Mouse (Mus musculus): Measurements from ENCODE around the gene Zfp583. TPM values are rescaled to one million over a fixed set of nuclear protein-coding genes. Genes with fewer than 3 reads are reported as not detected.
"Not testable (repeated sequence)": the region's sequence is repeated elsewhere in the genome, so short reads cannot be mapped to it uniquely, and the experiment has no call there.

Zfp583 gene
- 4.4 and 5.0 TPM in 2 replicates for total RNA-seq (2017)

DNA sequence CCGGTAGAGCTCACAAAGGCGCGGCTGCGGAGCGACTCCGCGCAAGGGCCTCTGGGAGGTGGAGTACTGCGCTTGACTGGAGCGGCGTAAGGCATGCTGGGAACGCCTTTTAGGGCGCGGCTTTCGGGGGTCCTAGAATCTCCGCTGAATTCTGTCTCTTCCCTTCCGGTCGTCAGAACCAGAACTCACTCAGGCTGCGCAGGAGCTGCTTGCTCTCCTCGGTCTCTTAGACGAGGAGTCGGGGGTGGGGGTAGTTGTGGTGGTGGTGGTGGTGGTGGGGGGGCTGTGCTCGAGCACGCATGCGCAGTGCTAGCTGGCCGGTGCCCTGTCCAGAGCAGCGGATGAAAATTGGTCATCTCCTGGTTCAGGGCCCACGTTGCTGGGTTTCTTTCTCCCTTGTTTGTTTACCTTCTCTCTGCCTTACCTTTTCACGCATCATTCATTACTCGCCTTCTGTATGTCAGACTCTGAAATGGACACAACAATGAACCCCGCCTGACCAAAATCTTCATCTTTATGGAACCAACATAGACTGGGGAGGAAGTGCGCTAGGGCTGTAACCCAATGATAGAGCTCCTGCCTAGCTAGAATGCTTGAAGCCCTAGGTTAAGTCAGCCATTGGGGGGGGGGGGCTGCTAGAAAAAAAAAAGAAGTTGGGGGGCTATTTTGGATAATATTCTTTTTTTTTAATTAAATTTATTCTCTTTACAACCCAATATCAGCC, at the start of gene Zfp583:
Gene Zfp583, minus strand, starts transcription at position 53 of the 724 bp plus-strand sequence.
- peak; percentile 91 to 94 for ATAC-seq (replicated peaks in 1 of 2; ENCODE audit: insufficient read depth in 1 of 2, low FRiP score in 2 of 2, low TSS enrichment in 1 of 2, low read depth in 1 of 2, poor library complexity in 2 of 2, severe bottlenecking in 2 of 2)

DNA sequence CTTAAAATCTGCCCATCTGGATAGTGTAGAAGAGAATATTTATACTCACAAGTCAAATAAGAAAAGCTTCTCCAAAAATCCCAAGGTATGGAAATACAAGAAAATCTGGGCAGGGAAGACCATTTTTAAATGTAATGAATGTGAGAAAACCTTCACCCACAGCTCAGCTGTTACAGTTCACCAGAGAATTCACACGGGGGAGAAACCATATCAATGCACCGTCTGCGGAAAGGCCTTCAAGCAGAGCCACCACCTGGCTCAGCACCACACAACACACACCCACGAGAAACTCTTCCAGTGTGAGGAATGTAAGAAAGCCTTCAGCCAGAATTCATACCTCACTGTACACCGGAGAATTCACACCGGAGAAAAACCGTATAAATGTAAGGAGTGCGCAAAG, 47.4 kb upstream of the Zfp583 start:
- ATAC-seq (replicated peaks in 1 of 2; ENCODE audit: insufficient read depth in 1 of 2, low FRiP score in 2 of 2, low TSS enrichment in 1 of 2, low read depth in 1 of 2, poor library complexity in 2 of 2, severe bottlenecking in 2 of 2) = no peak

- no peak for ATAC-seq (replicated peaks in 1 of 2; ENCODE audit: insufficient read depth in 1 of 2, low FRiP score in 2 of 2, low TSS enrichment in 1 of 2, low read depth in 1 of 2, poor library complexity in 2 of 2, severe bottlenecking in 2 of 2)
Measured at GRCm38 (mm10) chr7:6372993-6373392, 41.9 kb upstream of the Zfp583 start.

GRCm38 (mm10) chr7:6369460-6369859, 38.4 kb upstream of the Zfp583 start:
- ATAC-seq (replicated peaks in 1 of 2; ENCODE audit: insufficient read depth in 1 of 2, low FRiP score in 2 of 2, low TSS enrichment in 1 of 2, low read depth in 1 of 2, poor library complexity in 2 of 2, severe bottlenecking in 2 of 2) = no peak

- not testable (repeated sequence) for ATAC-seq (replicated peaks in 1 of 2; ENCODE audit: insufficient read depth in 1 of 2, low FRiP score in 2 of 2, low TSS enrichment in 1 of 2, low read depth in 1 of 2, poor library complexity in 2 of 2, severe bottlenecking in 2 of 2)
Measured at GRCm38 (mm10) chr7:6368146-6368545, 37.1 kb upstream of the Zfp583 start.

GRCm38 (mm10) chr7:6367185-6367584, 36.1 kb upstream of the Zfp583 start:
- no peak for ATAC-seq (replicated peaks in 1 of 2; ENCODE audit: insufficient read depth in 1 of 2, low FRiP score in 2 of 2, low TSS enrichment in 1 of 2, low read depth in 1 of 2, poor library complexity in 2 of 2, severe bottlenecking in 2 of 2)

GRCm38 (mm10) chr7:6364761-6365160, 33.7 kb upstream of the Zfp583 start:
- ATAC-seq (replicated peaks in 1 of 2; ENCODE audit: insufficient read depth in 1 of 2, low FRiP score in 2 of 2, low TSS enrichment in 1 of 2, low read depth in 1 of 2, poor library complexity in 2 of 2, severe bottlenecking in 2 of 2) = no peak

DNA sequence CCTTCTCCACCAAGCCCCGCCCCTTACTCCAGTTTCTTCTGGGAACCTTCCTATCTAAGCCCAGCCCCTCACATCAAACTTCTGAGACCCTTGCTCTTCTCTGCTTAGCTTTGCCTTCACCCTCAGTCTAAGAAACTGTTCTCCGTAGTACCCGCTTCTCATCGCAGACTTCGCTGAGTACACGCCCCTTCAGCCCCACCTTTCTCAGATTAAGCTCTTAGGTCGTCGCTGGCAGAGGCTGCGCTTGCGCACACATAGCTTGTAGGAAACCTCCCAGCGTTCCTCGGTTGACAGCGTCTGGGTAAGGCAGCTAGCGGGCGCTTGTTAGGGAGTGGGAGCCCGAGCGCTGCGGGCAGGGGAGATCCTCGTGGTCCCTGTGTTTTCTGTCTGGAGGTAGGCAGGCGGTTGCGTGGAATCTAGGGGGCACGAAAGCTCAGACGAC, 32.0 kb upstream of the Zfp583 start, which contains the start of gene Zfp78:
Gene Zfp78, plus strand, starts transcription at position 234 of the 442 bp plus-strand sequence.
- ATAC-seq (replicated peaks in 1 of 2; ENCODE audit: insufficient read depth in 1 of 2, low FRiP score in 2 of 2, low TSS enrichment in 1 of 2, low read depth in 1 of 2, poor library complexity in 2 of 2, severe bottlenecking in 2 of 2) = peak; percentile 77 to 82

DNA sequence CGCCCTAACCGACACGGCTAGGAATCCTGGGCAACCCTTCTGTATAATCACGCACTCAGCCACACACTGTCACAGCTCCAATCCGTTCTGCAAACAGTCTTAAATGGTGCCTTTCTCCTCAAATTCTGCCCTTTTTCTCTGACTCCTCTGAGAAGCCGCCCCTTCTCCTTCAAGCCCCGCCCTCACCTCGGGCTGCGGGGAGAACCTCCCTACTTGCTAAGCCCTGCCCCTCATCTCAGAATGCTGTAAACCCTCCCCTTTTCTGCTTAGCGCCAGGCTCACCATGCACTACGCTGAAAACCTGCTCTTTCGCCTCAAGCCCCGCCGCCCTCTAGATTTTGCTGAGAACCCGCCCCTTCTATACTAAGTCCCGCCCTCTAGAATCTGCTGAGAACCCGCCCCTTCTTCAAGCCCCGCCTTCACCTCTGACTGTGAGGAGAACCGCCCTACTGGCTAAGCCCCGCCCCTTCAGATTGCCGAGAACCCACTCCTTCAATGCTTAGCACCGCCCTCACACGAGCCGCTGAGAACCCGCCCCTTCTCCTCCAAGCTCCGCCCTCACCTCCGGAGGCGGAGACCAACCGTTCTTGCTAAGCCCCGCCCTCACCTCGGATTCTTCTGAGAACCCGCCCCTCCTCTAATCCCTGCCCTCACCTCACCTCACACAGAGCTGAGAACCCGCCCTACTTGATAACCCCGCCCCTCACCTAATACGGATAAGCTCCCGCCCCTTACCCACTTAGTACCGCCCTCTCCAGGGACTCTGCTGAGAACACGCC, 31.4 kb upstream of the Zfp583 start:
- ATAC-seq (replicated peaks in 1 of 2; ENCODE audit: insufficient read depth in 1 of 2, low FRiP score in 2 of 2, low TSS enrichment in 1 of 2, low read depth in 1 of 2, poor library complexity in 2 of 2, severe bottlenecking in 2 of 2) = peak; percentile 84 to 87

GRCm38 (mm10) chr7:6361756-6362155, 30.7 kb upstream of the Zfp583 start:
- ATAC-seq (replicated peaks in 1 of 2; ENCODE audit: insufficient read depth in 1 of 2, low FRiP score in 2 of 2, low TSS enrichment in 1 of 2, low read depth in 1 of 2, poor library complexity in 2 of 2, severe bottlenecking in 2 of 2) = no peak

DNA sequence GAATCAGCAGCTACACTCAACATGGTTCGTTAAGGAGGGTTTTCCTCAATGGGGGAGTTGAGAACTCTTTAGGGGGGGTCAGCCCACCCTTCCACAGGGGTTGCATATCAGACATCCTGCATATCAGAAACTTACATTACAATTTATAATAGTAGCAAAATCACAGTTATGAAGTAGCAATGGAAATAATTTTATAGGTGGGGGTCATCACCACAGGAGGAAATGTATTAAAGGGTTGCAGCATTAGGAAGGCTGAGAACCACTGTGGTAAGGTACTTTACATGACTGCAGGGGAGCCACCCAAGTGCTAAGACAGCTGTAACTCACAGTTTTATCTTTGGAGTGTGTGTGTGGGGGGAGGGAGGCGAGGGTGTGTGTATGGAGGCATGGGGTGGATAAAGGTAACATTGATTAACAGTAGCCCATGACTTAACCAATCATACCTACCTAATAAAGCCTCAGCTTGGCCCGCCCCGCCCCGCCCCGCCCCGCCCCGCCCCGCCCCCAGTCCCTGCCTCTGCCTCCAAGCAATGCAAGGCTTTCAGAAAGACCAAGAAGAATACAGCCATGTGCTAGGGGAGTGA, 29.5 kb upstream of the Zfp583 start:
- no peak for ATAC-seq (replicated peaks in 1 of 2; ENCODE audit: insufficient read depth in 1 of 2, low FRiP score in 2 of 2, low TSS enrichment in 1 of 2, low read depth in 1 of 2, poor library complexity in 2 of 2, severe bottlenecking in 2 of 2)

GRCm38 (mm10) chr7:6358937-6359590, 28.0 kb upstream of the Zfp583 start:
- no peak for ATAC-seq (replicated peaks in 1 of 2; ENCODE audit: insufficient read depth in 1 of 2, low FRiP score in 2 of 2, low TSS enrichment in 1 of 2, low read depth in 1 of 2, poor library complexity in 2 of 2, severe bottlenecking in 2 of 2)

- no peak for ATAC-seq (replicated peaks in 1 of 2; ENCODE audit: insufficient read depth in 1 of 2, low FRiP score in 2 of 2, low TSS enrichment in 1 of 2, low read depth in 1 of 2, poor library complexity in 2 of 2, severe bottlenecking in 2 of 2)
Measured at GRCm38 (mm10) chr7:6358121-6358520, 27.0 kb upstream of the Zfp583 start.

DNA sequence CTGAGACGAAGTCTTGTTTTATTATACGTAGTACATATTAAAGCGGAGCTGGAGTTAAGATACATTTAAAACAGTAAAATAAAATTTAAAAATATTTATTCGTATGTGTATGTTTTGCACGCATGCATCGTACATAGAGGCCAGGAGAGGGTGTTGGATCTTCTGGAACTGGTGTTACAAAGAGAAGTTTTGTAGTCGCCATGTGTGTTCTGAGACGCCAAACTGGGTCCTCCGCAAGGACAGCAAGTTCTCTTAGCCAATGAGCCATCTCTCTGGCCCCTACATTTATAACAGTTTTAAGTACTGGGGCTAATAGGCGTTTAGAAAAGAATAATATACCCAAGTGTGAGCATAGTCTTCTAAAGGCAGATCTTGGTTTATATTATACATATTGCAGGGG, 13.0 kb upstream of the Zfp583 start:
- no peak for ATAC-seq (replicated peaks in 1 of 2; ENCODE audit: insufficient read depth in 1 of 2, low FRiP score in 2 of 2, low TSS enrichment in 1 of 2, low read depth in 1 of 2, poor library complexity in 2 of 2, severe bottlenecking in 2 of 2)

- peak; percentile 91 to 93 for ATAC-seq (replicated peaks in 1 of 2; ENCODE audit: insufficient read depth in 1 of 2, low FRiP score in 2 of 2, low TSS enrichment in 1 of 2, low read depth in 1 of 2, poor library complexity in 2 of 2, severe bottlenecking in 2 of 2)
Measured at GRCm38 (mm10) chr7:6343501-6344071, 12.5 kb upstream of the Zfp583 start, which contains the start of gene Gm3854. Gm3854 (plus strand) TSS chr7:6343759.

GRCm38 (mm10) chr7:6339865-6340264, 8.8 kb upstream of the Zfp583 start:
- ATAC-seq (replicated peaks in 1 of 2; ENCODE audit: insufficient read depth in 1 of 2, low FRiP score in 2 of 2, low TSS enrichment in 1 of 2, low read depth in 1 of 2, poor library complexity in 2 of 2, severe bottlenecking in 2 of 2) = no peak
